Mouse (Mus musculus) Patski (cell line): ENCODE results near the gene Eef2. TPM values are rescaled to one million over a fixed set of nuclear protein-coding genes. Genes with fewer than 3 reads are reported as not detected.
"Not testable (repeated sequence)": the region's sequence is repeated elsewhere in the genome, so short reads cannot be mapped to it uniquely, and the experiment has no call there.

Experiments
- ATAC-seq: fragments of 100-300 bp; one replicate; pipeline ENCODE4 v1.8.0; 2021
- CTCF ChIA-PET: fragments of 350-600 bp; sonication (Branson Sonifier 250); formaldehyde crosslinking; loops from one replicate; lab custom pipeline; 2022; ENCODE audit warnings: inconsistent platforms; lab: Charles Lee
- POLR2A ChIA-PET: fragments of 350-600 bp; sonication (Branson Sonifier 250); formaldehyde crosslinking; loops from one replicate; lab custom pipeline; 2022; ENCODE audit warnings: antibody characterized with exemption, inconsistent platforms; lab: Charles Lee
- DNase-seq: peaks from one replicate; pipeline ENCODE4 v3.0.0-alpha.2; 2011; ENCODE audit warnings: low read depth, low spot score
- H3K27me3 ChIP-seq: fragments of 371-371 bp; one replicate; pipeline ENCODE4 v1.5.1; 2021
- CTCF ChIP-seq: fragments of 100-300 bp; IDR thresholded peaks from one replicate; pipeline ENCODE4 v1.5.1; 2021
- in situ Hi-C: fragments of 300-500 bp; cut with MboI; formaldehyde crosslinking; loops from 3 replicates; pipeline ENCODE4 v1.11.1; 2018; ENCODE audit warnings: low pct_unique_long_range_greater_than_20kb, mixed read lengths
- polyA plus RNA-seq: library from polyadenylated mRNA; unstranded; gene quantifications from one replicate; pipeline ENCODE4 v1.2.3, GENCODE M21; 2021

Gene Eef2
- polyA plus RNA-seq, 1 experiment from 2014 or later = 1,798 TPM

GRCm38 (mm10) chr10:81198990-81199389, 22.6 kb downstream of the Eef2 start:
- in situ Hi-C loops = no loop called here
- ChIA-PET POLR2A (no interaction called here), CTCF (interaction anchor here (1.9 to 2.7 kb wide), 2 partner anchors 17 to 25 kb away, joined by 7 to 21 read pairs; no protein-coding TSS in a partner anchor)
- no peak for TF ChIP-seq CTCF
- H3K27me3 ChIP-seq = no peaks in the 10 kb centered on the region
- no peak for DNase-seq
- ATAC-seq = no peak

DNA sequence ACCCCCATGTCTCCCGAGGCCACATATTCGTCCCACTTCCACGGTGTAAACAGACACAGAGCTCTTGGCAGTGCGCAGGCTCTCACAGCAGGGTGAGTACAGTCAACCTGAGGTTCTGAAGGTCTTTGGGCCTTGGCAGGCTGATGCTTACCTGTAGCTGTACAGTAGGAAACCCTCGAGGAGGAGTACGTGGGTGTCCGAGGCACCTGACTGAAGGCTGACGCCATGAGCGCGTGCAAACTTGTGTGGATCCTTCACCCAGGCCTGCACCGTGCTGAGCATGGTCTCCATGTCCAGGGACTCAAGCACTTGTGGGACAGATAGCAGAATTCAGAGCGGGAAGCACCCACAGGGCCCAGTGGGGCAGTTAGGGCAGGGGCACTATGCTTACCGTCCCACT, 23.7 kb downstream of the Eef2 start:
- in situ Hi-C loops = no loop called here
- ChIA-PET CTCF (no interaction called here), POLR2A (no interaction called here)
- no peaks in the 10 kb centered on the region for H3K27me3 ChIP-seq
- ATAC-seq = no peak
- no peak for TF ChIP-seq CTCF
- no peak for DNase-seq

- no peaks in the 10 kb centered on the region for H3K27me3 ChIP-seq
- POLR2A ChIA-PET = no interaction called here
- no peak for TF ChIP-seq CTCF
- no peak for DNase-seq
- ATAC-seq = no peak
- in situ Hi-C loops = no loop called here
- CTCF ChIA-PET = no interaction called here
Measured at GRCm38 (mm10) chr10:81200605-81201287, 24.3 kb downstream of the Eef2 start.

- no peak for ATAC-seq
- in situ Hi-C loops = no loop called here
- no peak for TF ChIP-seq CTCF
- H3K27me3 ChIP-seq = no peaks in the 10 kb centered on the region
- ChIA-PET POLR2A (no interaction called here), CTCF (interaction anchor here (1.1 to 1.3 kb wide), 2 partner anchors 13 to 16 kb away, joined by 3 read pairs; no protein-coding TSS in a partner anchor)
- no peak for DNase-seq
Measured at GRCm38 (mm10) chr10:81201807-81202758, 25.7 kb downstream of the Eef2 start, which contains the start of gene Nmrk2. Nmrk2 (minus strand) TSS chr10:81202051.

- ChIA-PET CTCF (interaction anchor here (0.9 to 1.3 kb wide), 3 partner anchors 13 to 15 kb away, joined by 3 to 5 read pairs (median 4); no protein-coding TSS in a partner anchor), POLR2A (no interaction called here)
- DNase-seq (no peak), ATAC-seq (no peak)
- in situ Hi-C loops = no loop called here
- no peaks in the 10 kb centered on the region for H3K27me3 ChIP-seq
- no peak for TF ChIP-seq CTCF
Measured at GRCm38 (mm10) chr10:81202978-81203720, 26.7 kb downstream of the Eef2 start.

DNA sequence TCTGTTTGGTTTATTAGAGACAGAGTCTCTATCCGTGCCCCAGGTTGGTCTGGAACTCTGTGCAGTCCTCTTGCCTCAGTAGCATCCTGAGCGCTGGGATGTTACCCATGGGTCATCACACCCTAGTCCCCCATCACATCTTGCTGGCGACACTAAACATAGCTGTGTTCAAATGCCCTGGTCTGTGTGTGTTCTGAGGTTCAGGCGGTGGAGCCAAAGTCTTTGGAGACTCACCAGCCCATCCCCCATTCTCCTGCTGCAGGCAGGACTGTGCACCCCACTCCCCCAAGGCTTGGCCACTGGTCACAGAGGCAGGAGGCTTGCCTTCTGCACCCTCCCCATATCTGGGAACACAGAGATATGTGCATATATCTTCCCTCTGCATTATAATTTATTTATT, 27.7 kb downstream of the Eef2 start:
- no peak for TF ChIP-seq CTCF
- ATAC-seq (no peak), DNase-seq (no peak)
- in situ Hi-C loops = no loop called here
- ChIA-PET POLR2A (no interaction called here), CTCF (interaction anchor here (0.9 kb wide), 1 partner anchor 13 kb away, joined by 3 read pairs; no protein-coding TSS in a partner anchor)
- no peaks in the 10 kb centered on the region for H3K27me3 ChIP-seq

DNA sequence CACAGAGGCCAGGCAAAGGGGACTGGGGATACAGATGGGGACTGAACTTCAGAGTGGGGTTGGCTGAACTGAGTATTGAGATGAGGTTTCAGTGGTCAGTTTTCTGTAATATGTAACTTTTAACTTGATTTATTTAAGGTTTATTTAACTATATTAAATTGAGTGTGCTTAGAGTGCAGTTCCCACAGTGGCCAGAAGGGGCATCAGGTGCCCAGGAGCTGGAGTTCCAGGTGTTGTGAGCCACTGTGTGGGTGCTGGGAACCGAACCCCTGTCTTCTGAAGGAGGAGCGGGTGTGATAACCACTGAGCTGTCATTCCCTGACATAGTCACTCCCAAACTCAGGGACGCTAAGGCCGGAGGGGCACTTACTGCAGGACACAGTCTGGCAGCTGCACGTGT, 33.7 kb downstream of the Eef2 start:
- no peak for DNase-seq
- TF ChIP-seq CTCF = no peak
- in situ Hi-C loops = no loop called here
- ChIA-PET POLR2A (interaction anchor here (1.2 kb wide), 1 partner anchor 21 kb away, joined by 3 read pairs; the partner anchor contains the start of gene Atcay), CTCF (interaction anchor here (0.9 to 1.6 kb wide), 4 partner anchors 8 to 34 kb away, joined by 3 to 5 read pairs (median 4); no protein-coding TSS in a partner anchor)
- ATAC-seq = no peak
- no peaks in the 10 kb centered on the region for H3K27me3 ChIP-seq

- no peak for TF ChIP-seq CTCF
- ChIA-PET POLR2A (interaction anchor here (0.5 kb wide), 1 partner anchor 45 kb away, joined by 3 read pairs; no protein-coding TSS in a partner anchor), CTCF (interaction anchor here (0.8 to 4.8 kb wide), 7 partner anchors 11 to 27 kb away, joined by 3 to 23 read pairs (median 17); no protein-coding TSS in a partner anchor)
- H3K27me3 ChIP-seq = no peaks in the 10 kb centered on the region
- DNase-seq = no peak
- no peak for ATAC-seq
- in situ Hi-C loops = no loop called here
Measured at GRCm38 (mm10) chr10:81216260-81216659, 39.8 kb downstream of the Eef2 start.

DNA sequence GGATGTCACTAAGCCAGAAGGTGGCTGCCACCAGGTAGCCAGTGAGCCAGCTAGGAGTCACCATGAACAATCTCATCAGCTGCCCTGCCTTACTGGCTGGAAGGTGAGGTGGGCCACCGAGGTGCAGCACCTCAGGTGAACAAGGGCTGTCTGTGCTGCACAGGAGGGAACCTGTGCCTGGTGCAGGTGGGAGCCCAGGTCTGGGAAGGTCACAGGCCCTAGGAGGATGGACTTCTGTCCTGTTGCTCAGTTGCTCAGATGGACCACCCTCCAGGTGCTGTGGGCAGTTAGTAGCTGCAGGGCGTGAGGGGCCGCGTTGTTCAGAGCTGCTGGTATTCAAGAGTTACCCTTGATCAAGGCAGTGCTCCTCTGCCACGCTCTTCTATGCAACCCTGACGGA, 40.4 kb downstream of the Eef2 start:
- no peak for TF ChIP-seq CTCF
- H3K27me3 ChIP-seq = no peaks in the 10 kb centered on the region
- in situ Hi-C loops = no loop called here
- ATAC-seq = no peak
- POLR2A ChIA-PET = interaction anchor here (0.5 to 2.2 kb wide), 4 partner anchors 8 to 46 kb away, joined by 3 to 4 read pairs (median 4); partner anchors contain the start of gene Zfr2
- no peak for DNase-seq
- CTCF ChIA-PET = interaction anchor here (0.9 to 4.8 kb wide), 7 partner anchors 9 to 27 kb away, joined by 3 to 23 read pairs (median 17); no protein-coding TSS in a partner anchor

DNA sequence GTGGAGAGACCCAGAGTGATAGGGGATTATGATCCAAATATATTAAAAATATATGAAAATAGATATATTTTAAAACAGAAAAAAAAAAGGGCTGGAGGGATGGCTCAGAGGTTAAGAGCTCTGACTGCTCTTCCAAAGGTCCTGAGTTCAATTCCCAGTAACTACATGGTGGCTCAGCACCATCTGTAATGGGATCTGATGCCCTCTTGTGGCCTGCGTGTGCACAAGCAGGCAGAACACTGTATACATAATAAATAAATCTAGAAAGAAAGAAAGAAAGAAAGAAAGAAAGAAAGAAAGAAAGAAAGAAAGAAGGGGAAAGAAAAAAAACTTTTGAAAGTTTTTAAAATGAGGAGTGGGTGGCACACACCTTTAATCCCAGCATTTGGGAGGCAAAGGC, 40.8 kb downstream of the Eef2 start:
- ATAC-seq, in situ Hi-C loops, DNase-seq, H3K27me3 ChIP-seq: not testable (repeated sequence)
- POLR2A ChIA-PET = interaction anchor here (0.8 to 2.2 kb wide), 3 partner anchors 9 to 22 kb away, joined by 3 to 4 read pairs (median 4); partner anchors contain the start of gene Zfr2
- CTCF ChIA-PET = interaction anchor here (0.6 to 4.8 kb wide), 13 partner anchors 8 to 26 kb away, joined by 3 to 23 read pairs (median 6); partner anchors contain the start of gene Nmrk2
